Mouse (Mus musculus) hindbrain, embryonic 14.5 days (tissue): ENCODE measurements at regions not wholly inside any gene's neighbourhood (a gene's known extent, or its start where the extent isn't known, plus 50 kb on each side); places are given as distances from the start of the nearest gene placed in this dataset.

Source experiments
- ATAC-seq: fragments of 200-750 bp; cut with Nextera tagmentation; 2 replicates; pipeline ENCODE4 v1.8.0; 2017; ENCODE audit warnings: moderate number of reproducible peaks, mild to moderate bottlenecking, moderate TSS enrichment, moderate library complexity; ENCODE audit not compliant: low FRiP score
- DNase-seq: peaks from one replicate; pipeline ENCODE4 v3.0.0-alpha.2; 2015; ENCODE audit warnings: low spot score
- H3K27ac ChIP-seq: fragments of 300-500 bp; sonication (generic); 2 replicates; pipeline ENCODE4 v1.5.1; 2014; ENCODE audit warnings: mild to moderate bottlenecking, moderate library complexity
- H3K27me3 ChIP-seq: fragments of 300-500 bp; sonication (generic); 2 replicates; pipeline ENCODE4 v1.6.1; 2014; ENCODE audit warnings: mild to moderate bottlenecking, low read length, mixed read lengths; ENCODE audit not compliant: control insufficient read depth, insufficient read depth
- H3K36me3 ChIP-seq: fragments of 300-500 bp; sonication (generic); replicated peaks from 2 replicates; pipeline ENCODE4 v1.6.1; 2014; ENCODE audit not compliant: control insufficient read depth, insufficient read depth
- H3K4me1 ChIP-seq: fragments of 300-500 bp; sonication (generic); replicated peaks from 2 replicates; pipeline ENCODE4 v1.6.1; 2014; ENCODE audit warnings: antibody characterized with exemption, low read length, mixed read lengths; ENCODE audit not compliant: control insufficient read depth, insufficient read depth
- H3K4me2 ChIP-seq: fragments of 300-500 bp; sonication (generic); replicated peaks from 2 replicates; pipeline ENCODE4 v1.6.1; 2014; ENCODE audit warnings: mild to moderate bottlenecking, moderate library complexity
- H3K4me3 ChIP-seq: fragments of 300-500 bp; sonication (generic); replicated peaks from 2 replicates; pipeline ENCODE4 v1.5.1; 2014; ENCODE audit warnings: mild to moderate bottlenecking, low read length
- H3K9ac ChIP-seq: fragments of 300-500 bp; sonication (generic); 2 replicates; pipeline ENCODE4 v1.6.1; 2014
- H3K9me3 ChIP-seq: fragments of 300-500 bp; sonication (generic); 2 replicates; pipeline ENCODE4 v1.6.1; 2016; ENCODE audit warnings: low read length; ENCODE audit not compliant: control insufficient read depth
- WGBS: fragments of 180-500 bp; shearing (Covaris S2); extraction: QIAGEN DNeasy Blood & Tissue Kit; methylation state at CpG from one replicate; pipeline ENCODE4 v1.1.7; 2014; 5-methylcytosine and 5-hydroxymethylcytosine counted together

DNA sequence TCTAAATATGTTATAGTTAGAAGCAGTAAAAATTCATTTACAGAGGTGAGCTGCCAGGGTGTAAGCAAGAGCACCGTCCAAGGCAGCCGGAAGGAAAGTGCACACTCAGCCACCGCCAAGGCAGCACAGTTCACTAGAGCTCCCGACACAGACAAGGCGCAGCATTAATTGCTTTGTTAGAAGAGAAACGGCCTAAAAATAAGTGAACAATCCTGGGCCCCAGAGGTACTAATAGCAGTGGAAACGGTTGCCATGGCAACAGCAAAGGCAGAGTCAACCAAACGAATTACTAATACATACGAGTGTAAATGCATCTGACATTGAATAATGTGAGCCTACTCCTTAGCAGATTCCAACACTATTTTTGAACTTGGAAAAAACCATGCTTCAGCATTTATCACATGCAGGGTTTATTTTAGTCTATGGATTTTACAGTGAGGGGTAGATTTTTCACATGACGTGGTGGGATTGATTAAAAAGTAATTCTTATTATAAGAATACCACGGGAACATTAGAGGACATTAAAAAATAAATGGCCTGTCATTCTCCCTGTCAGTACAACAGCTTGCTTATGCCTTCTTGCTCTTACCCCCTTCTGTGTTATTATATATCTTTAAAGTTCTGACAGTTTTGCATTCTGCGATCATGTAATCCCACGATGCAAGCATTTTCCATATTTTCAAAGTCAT lies 62.5 kb downstream of the Cavin4 start:
- Histone ChIP-seq H3K9ac (no peak overlapping the region; the same call in 1 of the 2 replicates), H3K4me2 (0 out of 2 replicates have a peak overlapping the region, but pooled peaks have one; percentile 16), H3K9me3 (no peaks in the 10 kb centered on the region), H3K4me3 (no peak overlapping the region), H3K4me1 (peaks cover 25% of the 10 kb centered on the region), H3K27ac (peak overlapping the region; percentile 88), H3K27me3 (no peaks in the 10 kb centered on the region), H3K36me3 (no peaks in the 10 kb centered on the region)
- DNase-seq, result peak; percentile 80
- ATAC-seq, result peak; percentile 91
- WGBS, result 22% methylated on average over 13 of the region's 13 CpGs

- H3K27ac ChIP-seq, result peak overlapping the region; percentile 88
- ATAC-seq (0 out of 2 replicates have a peak, but pooled peaks have one; percentile 44), DNase-seq (peak; percentile 30)
- no peaks in the 10 kb centered on the region for H3K36me3 ChIP-seq
- no peak overlapping the region for H3K4me2 ChIP-seq
- no peaks in the 10 kb centered on the region for H3K9me3 ChIP-seq
- 43% methylated on average over 11 of the region's 11 CpGs for WGBS
- H3K27me3 ChIP-seq, result no peaks in the 10 kb centered on the region
- H3K4me1 ChIP-seq, result peaks cover 25% of the 10 kb centered on the region
- no peak overlapping the region for H3K4me3 ChIP-seq
- H3K9ac ChIP-seq, result no peak overlapping the region
Measured at GRCm38 (mm10) chr4:48726349-48726835, 63.1 kb downstream of the Cavin4 start.

DNA sequence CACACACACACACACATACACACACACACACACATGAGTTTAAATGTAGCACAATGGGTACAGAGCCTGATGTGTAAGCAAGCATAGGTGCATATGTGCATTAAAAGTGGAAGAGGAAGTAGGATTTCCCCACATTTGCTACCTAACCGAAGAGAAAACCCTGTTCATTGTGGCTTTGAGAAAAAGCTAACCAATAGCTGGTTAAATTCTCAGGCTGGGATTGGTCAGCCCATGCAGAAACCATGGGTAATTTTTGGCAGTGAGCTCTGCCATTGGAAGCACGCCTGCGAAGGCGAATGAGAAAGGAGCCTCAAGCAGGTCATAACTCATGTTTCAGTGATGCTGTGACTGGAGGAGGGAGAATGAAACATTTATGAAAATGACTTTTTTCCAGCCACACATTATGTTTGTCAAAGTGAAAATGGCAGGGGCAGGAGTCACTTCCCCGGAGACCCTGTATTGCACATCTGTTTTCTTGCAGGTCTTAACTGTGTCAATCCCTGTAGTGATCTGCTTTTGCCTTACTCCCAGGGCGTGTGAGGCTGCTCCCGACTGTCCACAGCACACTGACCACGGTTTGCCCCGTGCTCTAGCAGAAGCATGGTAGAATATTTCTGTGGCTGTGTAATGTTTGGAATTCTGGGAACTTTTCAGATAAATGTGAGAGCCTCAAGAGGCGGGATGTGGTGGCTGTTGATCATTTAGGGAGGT lies 71.7 kb downstream of the Cavin4 start:
- 68% methylated on average over 10 of the region's 10 CpGs for WGBS
- no peak overlapping the region for H3K4me2 ChIP-seq
- no peak overlapping the region for H3K4me3 ChIP-seq
- no peaks in the 10 kb centered on the region for H3K4me1 ChIP-seq
- no peak overlapping the region for H3K27ac ChIP-seq
- no peaks in the 10 kb centered on the region for H3K36me3 ChIP-seq
- H3K9ac ChIP-seq, result no peak overlapping the region
- H3K9me3 ChIP-seq, result no peaks in the 10 kb centered on the region
- DNase-seq (no peak), ATAC-seq (no peak)
- no peaks in the 10 kb centered on the region for H3K27me3 ChIP-seq

DNA sequence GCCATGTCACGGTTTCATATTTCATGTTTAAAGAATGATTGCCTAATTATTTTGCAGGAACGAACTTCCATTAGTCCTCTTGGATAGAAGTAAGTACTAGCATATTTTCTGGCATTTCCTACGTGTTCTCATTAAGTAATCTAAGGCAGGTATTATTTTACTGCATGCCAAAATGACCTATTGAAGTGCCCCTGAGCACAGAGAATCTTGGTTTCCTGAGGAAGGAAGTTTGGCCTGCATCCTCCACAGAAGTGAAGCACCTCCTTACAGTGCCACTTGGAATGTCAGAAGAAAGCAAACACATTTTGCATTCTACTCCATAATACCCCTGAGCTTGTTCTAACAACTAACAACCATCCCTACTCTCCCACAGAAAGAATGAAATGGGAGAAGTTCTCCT lies 82.9 kb downstream of the Cavin4 start:
- Histone ChIP-seq H3K36me3 (no peaks in the 10 kb centered on the region), H3K27me3 (no peaks in the 10 kb centered on the region), H3K9ac (no peak overlapping the region), H3K27ac (no peak overlapping the region), H3K4me2 (no peak overlapping the region), H3K9me3 (no peaks in the 10 kb centered on the region; the same call in 1 of the 2 replicates), H3K4me1 (no peaks in the 10 kb centered on the region), H3K4me3 (no peak overlapping the region)
- DNase-seq (no peak), ATAC-seq (no peak)
- WGBS, result 89% methylated on average over 3 of the region's 3 CpGs

DNA sequence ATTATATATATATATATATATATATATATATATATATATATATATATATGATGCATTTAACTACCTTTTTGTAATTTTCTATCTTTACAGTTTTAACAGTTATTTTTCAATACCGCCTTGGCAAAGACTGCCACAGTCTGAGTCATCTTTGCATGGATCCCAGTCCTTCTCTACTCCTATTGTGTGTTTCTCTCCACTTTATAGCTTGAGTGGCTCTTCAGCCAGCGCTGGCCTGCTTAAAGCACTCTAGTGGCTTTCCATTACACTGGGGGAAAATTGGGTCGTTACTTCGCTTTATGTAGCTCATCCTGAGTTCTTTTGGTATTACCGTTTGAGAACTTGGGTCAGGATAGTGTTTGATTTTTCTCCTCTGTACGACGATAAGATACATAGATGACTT lies 86.3 kb downstream of the Cavin4 start:
- Histone ChIP-seq H3K9ac (no peak overlapping the region), H3K27me3 (no peaks in the 10 kb centered on the region), H3K27ac (no peak overlapping the region), H3K9me3 (no peaks in the 10 kb centered on the region; the same call in 1 of the 2 replicates), H3K4me2 (no peak overlapping the region), H3K4me3 (no peak overlapping the region), H3K36me3 (no peaks in the 10 kb centered on the region), H3K4me1 (0 out of 2 replicates have a peak, but pooled peaks cover 2% of the 10 kb centered on the region)
- ATAC-seq (no peak), DNase-seq (no peak)
- WGBS, result 91% methylated on average over 7 of the region's 7 CpGs

DNA sequence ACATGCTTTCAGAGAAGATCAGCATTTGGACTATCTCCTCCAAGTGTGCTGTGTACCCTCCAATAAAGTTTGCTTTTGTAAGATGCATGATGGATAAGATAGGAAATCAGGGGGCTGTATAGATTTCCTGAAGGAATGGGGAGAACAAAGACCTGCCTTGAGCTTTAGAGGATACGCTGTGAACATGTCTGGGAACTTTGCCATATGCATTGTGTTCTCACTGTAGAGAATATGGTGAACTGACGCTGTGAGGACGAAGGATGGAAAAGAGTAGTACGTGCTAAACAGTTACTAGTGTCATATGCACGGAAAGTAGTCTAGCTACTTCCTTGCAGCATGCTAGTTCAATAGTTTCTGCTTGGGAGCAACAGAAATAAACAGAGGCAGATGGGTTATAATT lies 86.8 kb downstream of the Cavin4 start:
- H3K27me3 ChIP-seq, result no peaks in the 10 kb centered on the region
- H3K4me3 ChIP-seq, result no peak overlapping the region
- WGBS, result 73% methylated on average over 5 of the region's 5 CpGs
- H3K9me3 ChIP-seq, result no peaks in the 10 kb centered on the region; the same call in 1 of the 2 replicates
- no peaks in the 10 kb centered on the region for H3K36me3 ChIP-seq
- DNase-seq (no peak), ATAC-seq (no peak)
- H3K4me1 ChIP-seq, result 0 out of 2 replicates have a peak, but pooled peaks cover 3% of the 10 kb centered on the region
- no peak overlapping the region for H3K27ac ChIP-seq
- H3K9ac ChIP-seq, result no peak overlapping the region
- H3K4me2 ChIP-seq, result no peak overlapping the region

DNA sequence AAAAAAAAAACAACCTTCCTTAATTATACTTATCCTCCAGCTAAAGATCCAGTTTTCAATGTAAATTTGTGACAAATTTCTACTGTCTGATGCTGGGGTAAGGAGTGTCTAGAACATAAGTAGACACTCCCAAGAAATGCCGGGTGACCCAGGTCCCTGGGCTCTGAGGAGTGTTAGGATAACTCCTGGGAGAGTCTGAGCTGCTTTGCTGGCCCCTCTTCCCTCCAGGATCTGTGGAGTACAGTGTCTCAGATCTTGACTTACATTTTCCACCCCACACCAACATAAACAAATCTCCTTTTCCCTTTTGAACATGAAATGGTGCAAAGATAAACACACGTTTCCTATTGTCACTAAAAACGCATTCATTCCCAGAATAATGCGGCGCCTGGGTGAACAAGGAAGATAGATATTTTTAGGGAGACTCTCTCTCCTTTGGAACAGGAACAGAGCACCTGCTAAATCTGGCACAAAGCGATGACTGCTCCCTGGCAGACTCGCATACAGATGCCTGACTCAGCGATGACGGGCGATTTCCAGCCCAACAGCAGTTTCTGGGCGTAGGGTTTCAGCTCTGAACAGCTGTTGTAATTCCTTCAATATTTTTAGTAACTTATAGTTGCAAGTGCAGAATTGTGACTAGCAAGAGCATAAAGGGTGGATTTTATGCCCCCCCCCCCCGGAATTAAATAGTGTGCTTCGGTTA lies 91.3 kb downstream of the Cavin4 start:
- peak overlapping the region; percentile 66; the same call in 1 of the 2 replicates for H3K27ac ChIP-seq
- H3K9me3 ChIP-seq, result no peaks in the 10 kb centered on the region
- H3K36me3 ChIP-seq, result no peaks in the 10 kb centered on the region
- H3K4me1 ChIP-seq, result 0 out of 2 replicates have a peak, but pooled peaks cover 3% of the 10 kb centered on the region
- H3K4me3 ChIP-seq, result no peak overlapping the region
- DNase-seq (peak; percentile 64), ATAC-seq (no peak)
- H3K4me2 ChIP-seq, result no peak overlapping the region
- WGBS, result 68% methylated on average over 13 of the region's 13 CpGs
- H3K9ac ChIP-seq, result no peak overlapping the region
- H3K27me3 ChIP-seq, result no peaks in the 10 kb centered on the region

DNA sequence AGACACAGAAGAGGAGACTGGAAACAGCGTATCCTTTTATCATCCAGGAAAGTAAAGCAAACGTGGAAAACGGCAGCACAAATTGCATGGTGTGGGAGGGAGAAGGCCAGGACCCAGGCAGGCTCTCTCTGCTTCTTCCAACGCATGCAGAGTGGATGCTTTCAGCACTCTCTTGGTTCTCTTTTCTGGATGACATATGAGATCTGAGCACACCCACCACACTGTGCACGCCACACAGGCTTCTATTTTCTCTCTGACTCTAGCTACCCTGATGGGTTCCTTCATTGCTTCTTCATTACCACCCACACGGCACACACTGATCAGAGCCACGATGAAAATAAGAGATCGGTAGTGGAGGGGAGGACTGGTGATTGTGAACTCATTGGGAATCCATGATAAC lies 97.3 kb downstream of the Cavin4 start:
- no peak overlapping the region for H3K27ac ChIP-seq
- 82% methylated on average over 8 of the region's 8 CpGs for WGBS

GRCm38 (mm10) chr4:48766458-48766857 lies 103.1 kb downstream of the Cavin4 start:
- Histone ChIP-seq H3K9ac (no peak overlapping the region), H3K27ac (no peak overlapping the region), H3K4me1 (peaks cover 6% of the 10 kb centered on the region; the same call in 1 of the 2 replicates), H3K9me3 (no peaks in the 10 kb centered on the region), H3K27me3 (no peaks in the 10 kb centered on the region), H3K4me3 (no peak overlapping the region), H3K36me3 (no peaks in the 10 kb centered on the region), H3K4me2 (no peak overlapping the region)
- ATAC-seq (no peak), DNase-seq (no peak)
- 79% methylated on average over 1 of the region's 1 CpGs for WGBS

More for the DNA sequence above, 97.3 kb downstream of the Cavin4 start:
- Histone ChIP-seq H3K4me3 (no peak overlapping the region), H3K9me3 (no peaks in the 10 kb centered on the region), H3K4me2 (no peak overlapping the region), H3K9ac (no peak overlapping the region), H3K36me3 (no peaks in the 10 kb centered on the region), H3K4me1 (no peaks in the 10 kb centered on the region), H3K27me3 (no peaks in the 10 kb centered on the region)
- DNase-seq (no peak), ATAC-seq (no peak)
